Mouse (Mus musculus) liver, postnatal 0 days (tissue): ENCODE data around the gene Mycn.

Source experiments
- CTCF ChIP-seq: sonication (generic); IDR thresholded peaks from 2 replicates; pipeline ENCODE4 v1.5.1; 2016; ENCODE audit warnings: antibody characterized with exemption, low read depth
- EP300 ChIP-seq: IDR thresholded peaks from 2 replicates; pipeline ENCODE4 v1.6.1; 2016; ENCODE audit warnings: antibody characterized with exemption, low read depth, mild to moderate bottlenecking

DNA sequence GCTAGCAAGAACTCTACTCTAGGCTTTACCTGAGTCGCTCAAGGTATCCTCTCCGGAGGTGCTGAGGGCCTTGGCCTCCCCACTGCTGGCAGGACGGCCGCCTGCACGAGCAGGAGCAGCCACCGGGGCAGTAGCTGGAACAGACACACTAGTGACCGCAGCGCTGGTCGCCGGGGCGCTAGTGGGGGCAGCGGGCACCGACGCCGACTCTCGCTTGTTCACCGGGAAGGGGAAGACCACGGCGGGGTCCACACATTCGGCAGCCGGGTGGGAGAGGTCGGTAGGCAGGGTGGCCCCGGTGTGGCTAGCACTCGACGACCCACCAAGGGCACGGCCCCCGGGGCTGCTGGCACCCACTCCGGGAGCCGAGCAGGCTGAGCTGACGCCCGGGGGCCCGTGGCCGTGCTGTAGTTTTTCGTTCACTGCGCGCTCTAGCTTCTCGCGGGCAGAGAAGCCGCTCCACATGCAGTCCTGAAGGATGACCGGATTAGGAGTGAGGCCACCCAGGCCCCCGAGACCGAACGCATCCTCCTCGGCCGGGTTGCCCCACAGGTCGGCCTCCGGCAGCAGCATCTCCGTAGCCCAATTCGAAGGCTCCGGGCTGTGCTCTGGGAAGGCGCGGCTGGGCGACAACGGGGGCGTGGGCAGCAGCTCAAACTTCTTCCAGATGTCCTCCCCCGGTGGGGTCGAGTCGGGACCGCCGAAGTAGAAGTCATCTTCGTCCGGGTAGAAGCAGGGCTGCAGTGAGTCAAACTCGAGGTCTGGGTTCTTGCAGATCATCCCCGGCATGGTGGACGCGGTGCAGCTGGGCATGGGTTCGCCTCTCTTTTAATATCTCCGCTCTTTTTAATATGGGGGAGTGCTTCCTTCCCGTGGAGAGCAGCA lies 1.9 kb downstream of the Mycn start:
- TF ChIP-seq CTCF: no peak
- no peak for TF ChIP-seq EP300
